Mouse (Mus musculus) bone marrow, adult 2 months (tissue): ENCODE results near the gene Gm17651. TPM values are rescaled to one million over a fixed set of nuclear protein-coding genes. Genes with fewer than 3 reads are reported as not detected.

Source experiments
- H3K27ac ChIP-seq: fragments of 200-500 bp; 2 replicates; pipeline ENCODE4 v1.5.1; 2012; ENCODE audit warnings: low read depth, mild to moderate bottlenecking, control low read depth, inconsistent platforms, low read length; ENCODE audit not compliant: control insufficient read depth, poor library complexity, insufficient read depth
- H3K4me1 ChIP-seq: fragments of 200-500 bp; 2 replicates; pipeline ENCODE4 v1.6.1; 2011; ENCODE audit warnings: low read length; ENCODE audit not compliant: control insufficient read depth, insufficient read depth
- H3K4me3 ChIP-seq: fragments of 200-500 bp; replicated peaks from 2 replicates; pipeline ENCODE3; 2011; ENCODE audit warnings: mild to moderate bottlenecking, low read depth, low read length, control low read depth; ENCODE audit not compliant: control insufficient read depth
- CTCF ChIP-seq: fragments of 200-500 bp; IDR thresholded peaks from 2 replicates; pipeline ENCODE4 v1.5.1; 2011; ENCODE audit warnings: low read length, control low read depth; ENCODE audit not compliant: control insufficient read depth, insufficient read depth
- POLR2A ChIP-seq: fragments of 200-500 bp; IDR thresholded peaks from 2 replicates; pipeline ENCODE4 v1.6.1; 2011; ENCODE audit warnings: low read depth, mild to moderate bottlenecking, control low read depth, low read length, borderline replicate concordance; ENCODE audit not compliant: control insufficient read depth
- WGBS: fragments of 180-500 bp; shearing (Covaris S2); methylation state at CpG from one replicate; pipeline ENCODE4 v1.1.7; 2018; 5-methylcytosine and 5-hydroxymethylcytosine counted together
- polyA plus RNA-seq: library from polyadenylated mRNA; stranded (reverse); fragments of >200 nt; gene quantifications from 2 replicates; pipeline ENCODE4 v1.2.4, GENCODE M21; 2011; ENCODE audit warnings: low replicate concordance; ENCODE audit not compliant: missing spikeins, insufficient read depth, insufficient read length

Gene Gm17651
- polyA plus RNA-seq, 1 experiment: not detected

- no peak overlapping the region for H3K27ac ChIP-seq
- TF ChIP-seq POLR2A (no peak), CTCF (no peak)
- no peak overlapping the region for H3K4me3 ChIP-seq
- 64% methylated on average over 3 of the region's 3 CpGs for WGBS
- no peaks in the 10 kb centered on the region for H3K4me1 ChIP-seq
These were observed 24.6 kb upstream of the Gm17651 start for GRCm38 (mm10) chr3:97699061-97699460.

GRCm38 (mm10) chr3:97697291-97697690 lies 22.8 kb upstream of the Gm17651 start:
- 73% methylated on average over 9 of the region's 9 CpGs for WGBS
- Histone ChIP-seq H3K4me1 (no peaks in the 10 kb centered on the region), H3K27ac (no peak overlapping the region)

DNA sequence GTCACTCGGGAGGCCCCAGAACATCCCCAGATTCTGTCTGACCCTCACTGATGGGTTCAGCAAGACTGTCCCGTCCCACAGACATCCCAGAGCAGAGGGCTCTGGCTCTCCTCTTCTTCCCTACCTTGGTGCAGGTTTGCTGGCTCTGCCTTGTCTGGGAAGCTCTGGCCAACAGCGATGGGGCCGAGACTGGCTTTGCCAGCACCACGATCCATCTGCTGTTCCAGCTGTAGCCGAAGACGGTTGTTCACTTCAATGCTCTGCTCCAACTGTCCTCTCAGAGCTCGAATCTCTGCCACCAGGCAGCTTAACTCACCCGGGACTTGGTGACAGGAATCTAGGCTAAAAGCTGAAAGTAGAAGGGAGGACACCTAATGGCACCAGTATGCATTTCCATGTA lies 22.4 kb upstream of the Gm17651 start:
- H3K27ac ChIP-seq: no peak overlapping the region
- 72% methylated on average over 9 of the region's 9 CpGs for WGBS
- no peak overlapping the region for H3K4me3 ChIP-seq
- TF ChIP-seq CTCF: no peak
- TF ChIP-seq POLR2A: no peak
- H3K4me1 ChIP-seq: no peaks in the 10 kb centered on the region

More at GRCm38 (mm10) chr3:97697291-97697690, 22.8 kb upstream of the Gm17651 start:
- H3K4me3 ChIP-seq: no peak overlapping the region
- no peak for TF ChIP-seq POLR2A
- TF ChIP-seq CTCF: no peak

DNA sequence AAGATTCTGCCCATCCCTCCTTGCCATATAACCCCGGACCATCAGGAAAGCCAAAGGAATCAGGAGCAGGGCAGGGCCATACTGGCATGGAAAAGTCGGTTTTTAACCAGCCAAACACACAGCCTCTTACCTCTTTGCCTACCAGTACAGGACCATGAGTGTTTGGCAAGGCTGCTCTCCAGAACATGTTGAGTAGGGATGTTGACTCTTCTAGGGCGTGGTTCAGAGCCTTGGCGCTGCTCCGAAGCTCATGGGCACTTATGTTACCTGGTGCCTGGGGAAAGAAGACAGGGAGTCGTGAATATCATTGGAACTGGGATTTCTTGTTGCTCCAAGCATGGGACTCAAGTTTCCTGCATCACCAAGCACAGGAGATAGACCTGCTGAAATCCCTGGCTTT lies 19.3 kb upstream of the Gm17651 start:
- H3K4me3 ChIP-seq: no peak overlapping the region
- WGBS: 73% methylated on average over 6 of the region's 6 CpGs
- TF ChIP-seq POLR2A: no peak
- no peak for TF ChIP-seq CTCF

GRCm38 (mm10) chr3:97691443-97692017 lies 17.0 kb upstream of the Gm17651 start:
- Histone ChIP-seq H3K4me3 (no peak overlapping the region), H3K4me1 (no peaks in the 10 kb centered on the region), H3K27ac (no peak overlapping the region)
- TF ChIP-seq POLR2A (no peak), CTCF (no peak)
- WGBS: 82% methylated on average over 12 of the region's 12 CpGs

More for the DNA sequence above, 19.3 kb upstream of the Gm17651 start:
- Histone ChIP-seq H3K4me1 (no peaks in the 10 kb centered on the region), H3K27ac (no peak overlapping the region)

DNA sequence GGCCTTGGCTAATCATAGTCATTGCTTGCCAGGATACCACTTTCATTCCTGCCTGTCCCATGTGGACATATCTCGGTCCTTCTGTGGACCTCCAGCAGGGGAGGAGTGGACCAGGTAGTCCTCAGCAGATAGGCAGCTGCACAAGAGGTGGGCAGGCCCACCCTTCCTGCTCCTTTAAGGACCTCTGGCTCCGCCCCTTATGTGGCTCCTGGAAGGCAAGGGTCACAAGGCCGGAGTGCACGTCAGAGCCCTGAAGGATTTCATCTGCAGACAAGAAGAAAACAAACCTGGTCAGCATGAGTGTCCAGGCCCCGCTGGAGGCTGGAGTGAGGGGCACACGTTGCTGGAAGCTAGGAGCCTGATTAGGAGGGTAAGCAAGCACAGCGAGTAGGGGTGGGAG lies 16.1 kb upstream of the Gm17651 start:
- H3K27ac ChIP-seq: no peak overlapping the region
- TF ChIP-seq CTCF (no peak), POLR2A (no peak)
- 76% methylated on average over 7 of the region's 7 CpGs for WGBS
- no peak overlapping the region for H3K4me3 ChIP-seq
- H3K4me1 ChIP-seq: no peaks in the 10 kb centered on the region

GRCm38 (mm10) chr3:97689289-97689688 lies 14.8 kb upstream of the Gm17651 start:
- 36% methylated on average over 2 of the region's 2 CpGs for WGBS
- H3K4me3 ChIP-seq: no peak overlapping the region
- no peaks in the 10 kb centered on the region for H3K4me1 ChIP-seq
- H3K27ac ChIP-seq: no peak overlapping the region
- TF ChIP-seq CTCF (no peak), POLR2A (no peak)

- TF ChIP-seq CTCF (no peak), POLR2A (no peak)
- Histone ChIP-seq H3K4me3 (no peak overlapping the region), H3K27ac (no peak overlapping the region), H3K4me1 (no peaks in the 10 kb centered on the region)
- 68% methylated on average over 4 of the region's 4 CpGs for WGBS
These were observed 12.1 kb upstream of the Gm17651 start for GRCm38 (mm10) chr3:97686372-97687117.
